ENCODE assay signal across 12 mouse cellular contexts in the genomic region with DNA sequence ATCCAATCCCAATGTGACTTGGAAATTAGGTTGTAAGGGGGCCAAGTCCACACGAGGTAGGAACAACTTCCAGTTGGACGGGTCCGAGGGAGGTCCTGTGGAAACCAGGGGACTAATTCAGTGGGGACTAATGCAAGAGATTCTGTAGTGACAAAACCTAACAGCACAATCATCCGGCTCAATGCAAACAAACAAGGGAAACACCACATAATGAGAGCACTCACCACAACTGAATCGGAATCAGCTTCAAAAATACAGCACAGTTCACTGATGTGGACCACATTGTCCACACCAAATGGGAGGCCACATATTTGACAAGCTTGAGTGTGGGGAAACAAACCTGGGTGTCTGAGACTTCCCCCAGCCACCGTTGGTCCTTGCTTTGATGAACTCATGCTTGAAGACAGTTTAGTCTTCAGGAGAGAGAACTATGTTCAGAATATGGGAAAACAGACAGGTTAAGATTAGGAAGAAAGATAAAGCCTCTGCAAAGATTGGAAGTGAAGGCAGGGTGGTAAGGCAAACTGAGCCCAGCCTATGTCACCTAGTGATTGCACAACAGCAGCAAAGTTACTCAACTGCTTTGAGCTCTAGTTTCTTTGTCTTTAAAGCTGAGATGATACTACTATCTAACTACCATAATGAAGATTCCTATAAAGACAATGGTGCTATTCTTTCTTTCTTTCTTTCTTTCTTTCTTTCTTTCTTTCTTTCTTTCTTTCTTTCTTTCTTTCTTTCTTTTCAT. TPM values are rescaled to one million over a fixed set of nuclear protein-coding genes. Genes with fewer than 3 reads are reported as not detected.
DNase-seq lines count a peak whose midpoint lies in the region; ATAC-seq and TF ChIP-seq lines count a peak whose summit lies in the region.
"Had no signal": no experiment of that assay in that cellular context is flagged by ENCODE, and none has a peak within 500 bp of the region (broad histone marks: within the 10 kb centered on the region; RNA-seq: fewer than 3 reads in every experiment).

No protein-coding gene starts in this region.

- no peaks in the 10 kb centered on the region for H3K9me3 ChIP-seq in intestine, embryonic 16.5 days (ENCODE audit: control insufficient read depth, low read length)
- H3K9me3 ChIP-seq in intestine, embryonic 15.5 days, result no peaks in the 10 kb centered on the region
- H3K9me3 ChIP-seq: embryonic facial prominence, embryonic 10.5 days; heart, embryonic 15.5 days had no signal

- H3K4me2 ChIP-seq in intestine, embryonic 16.5 days (ENCODE audit: low read depth, low read length), result no peak overlapping the region
- no peak overlapping the region for H3K4me2 ChIP-seq in intestine, embryonic 15.5 days (replicated peaks)
- H3K4me2 ChIP-seq in myocyte (ENCODE audit: low read depth), result peak overlapping the region; percentile 34
- H3K4me2 ChIP-seq: heart, embryonic 15.5 days had no signal

- no peaks in the 10 kb centered on the region for H3K79me2 ChIP-seq in C2C12 (ENCODE audit: control insufficient read depth, insufficient read depth)
- H3K79me2 ChIP-seq in myocyte (ENCODE audit: control insufficient read depth, insufficient read depth), result no peaks in the 10 kb centered on the region

- peaks cover 13% of the 10 kb centered on the region; the same call in 1 of the 2 replicates for H3K4me1 ChIP-seq in intestine, embryonic 16.5 days (ENCODE audit: control insufficient read depth, insufficient read depth, low read length)
- H3K4me1 ChIP-seq in intestine, embryonic 15.5 days (replicated peaks), result no peaks in the 10 kb centered on the region

- no peak overlapping the region for H3K9ac ChIP-seq in intestine, embryonic 16.5 days (ENCODE audit: low read depth, low read length)
- H3K9ac ChIP-seq in intestine, embryonic 15.5 days, result no peak overlapping the region
- H3K9ac ChIP-seq: heart, embryonic 15.5 days; liver, embryonic 14.5 days had no signal

- no peak for DNase-seq in testis, postnatal 14 days (ENCODE audit: low spot score)
- no peak for DNase-seq in retina, postnatal 1 day
- DNase-seq: cerebellum, adult 9-11 months; right cerebral cortex, postnatal 25 days had no signal

- WGBS in intestine, embryonic 16.5 days, result 78% methylated on average over 6 of the region's 6 CpGs
- WGBS in intestine, embryonic 15.5 days, result 79% methylated on average over 6 of the region's 6 CpGs

- H3ac ChIP-seq in C2C12 (ENCODE audit: control insufficient read depth, insufficient read length, low read depth) (no peak overlapping the region), myocyte (ENCODE audit: control insufficient read depth, insufficient read length) (no peak overlapping the region)

- H3K79me3 ChIP-seq in C2C12 (ENCODE audit: low read depth), result no peaks in the 10 kb centered on the region

- TF ChIP-seq POLR2A in myocyte (IDR thresholded peaks at IDR 0.05; ENCODE audit: insufficient read length, low read depth), result no peak

- H3K27me3 ChIP-seq in intestine, embryonic 16.5 days (replicated peaks; ENCODE audit: control insufficient read depth, insufficient read depth, low read length), result peaks cover 3% of the 10 kb centered on the region; the same call in 1 of the 2 replicates
- H3K27me3 ChIP-seq in intestine, embryonic 15.5 days (replicated peaks), result no peaks in the 10 kb centered on the region; the same call in 1 of the 2 replicates
- H3K27me3 ChIP-seq in C2C12 (ENCODE audit: control insufficient read depth, insufficient read depth, insufficient read length) (no peaks in the 10 kb centered on the region), myocyte (ENCODE audit: control insufficient read depth, insufficient read depth, insufficient read length) (no peaks in the 10 kb centered on the region)
- H3K27me3 ChIP-seq: heart, embryonic 15.5 days had no signal

- H3K36me3 ChIP-seq in intestine, embryonic 16.5 days (ENCODE audit: control insufficient read depth, insufficient read depth, low read length), result no peaks in the 10 kb centered on the region
- no peaks in the 10 kb centered on the region for H3K36me3 ChIP-seq in intestine, embryonic 15.5 days
- no peaks in the 10 kb centered on the region for H3K36me3 ChIP-seq in C2C12 (ENCODE audit: control insufficient read depth, insufficient read depth)
- no peaks in the 10 kb centered on the region for H3K36me3 ChIP-seq in myocyte (ENCODE audit: control insufficient read depth, insufficient read depth)
- H3K36me3 ChIP-seq: embryonic facial prominence, embryonic 10.5 days; heart, embryonic 15.5 days had no signal

- no peak for TF ChIP-seq CTCF in C2C12 (IDR thresholded peaks at IDR 0.05; ENCODE audit: control insufficient read depth, insufficient read depth, insufficient read length)

- H3K4me3 ChIP-seq in intestine, embryonic 16.5 days (ENCODE audit: low read length), result no peak overlapping the region
- no peak overlapping the region for H3K4me3 ChIP-seq in intestine, embryonic 15.5 days (replicated peaks)
- H3K4me3 ChIP-seq in C2C12 (ENCODE audit: insufficient read depth, poor library complexity, severe bottlenecking) (no peak overlapping the region), myocyte (no peak overlapping the region)
- H3K4me3 ChIP-seq: embryonic facial prominence, embryonic 10.5 days; heart, embryonic 15.5 days had no signal

- peak overlapping the region; percentile 27; the same call in 1 of the 2 replicates for H3K27ac ChIP-seq in intestine, embryonic 16.5 days (ENCODE audit: low read length)
- no peak overlapping the region for H3K27ac ChIP-seq in intestine, embryonic 15.5 days
- H3K27ac ChIP-seq: embryonic facial prominence, embryonic 10.5 days; heart, embryonic 15.5 days; liver, embryonic 14.5 days had no signal

- no peak for ATAC-seq in intestine, embryonic 16.5 days
- ATAC-seq in intestine, embryonic 15.5 days, result no peak
- peak; percentile 9 for ATAC-seq in activated CD4-positive, CD25-positive, alpha-beta regulatory T cell, adult 4 months

TF ChIP-seq in C2C12, 6 proteins besides CTCF, POLR2A, EP300 and RAD21:
- TF ChIP-seq MAX (IDR thresholded peaks at IDR 0.05) (no peak), CEBPB (IDR thresholded peaks at IDR 0.05; ENCODE audit: low read depth) (peak; percentile 59)

TF ChIP-seq in myocyte, 11 proteins besides CTCF, POLR2A, EP300 and RAD21:
- TF ChIP-seq POLR2AphosphoS2 (IDR thresholded peaks at IDR 0.05; ENCODE audit: insufficient read length, low read depth) (no peak), MYOD1 (IDR thresholded peaks at IDR 0.05; ENCODE audit: control insufficient read depth in 1 of 3, insufficient read length in 2 of 3, low read depth in 2 of 3) (no peak), SRF (IDR thresholded peaks at IDR 0.05; ENCODE audit: control insufficient read depth, insufficient read length, low read depth) (no peak), TCF12 (IDR thresholded peaks at IDR 0.05; ENCODE audit: insufficient read depth, poor library complexity, severe bottlenecking) (no peak), MYOG (IDR thresholded peaks at IDR 0.05; ENCODE audit: control insufficient read depth in 1 of 3, insufficient read depth in 1 of 3, insufficient read length in 2 of 3, low read depth in 2 of 3) (no peak), CEBPB (IDR thresholded peaks at IDR 0.05; ENCODE audit: insufficient read depth, poor library complexity, severe bottlenecking) (peak; percentile 65; the same call in 1 of the 2 replicates), MAX (IDR thresholded peaks at IDR 0.05; ENCODE audit: low read depth) (no peak)
TF ChIP-seq in myocyte: peak in this region for 1.

RNA-seq across cellular contexts. Expression of gene Prps1, which starts 50.2 kb away (rescaled TPM):
- 17.3 and 19.7 TPM in 2 replicates for polyA plus RNA-seq in intestine, embryonic 16.5 days (2015; fragmentation: Nextera tagmentation; extraction: Ambion mirVana)
- 20.8 and 21.3 TPM in 2 replicates for polyA plus RNA-seq in intestine, embryonic 15.5 days (2015; fragmentation: Nextera tagmentation; extraction: Ambion mirVana)
- 43.9 TPM for polyA plus RNA-seq in C2C12 (2012; fragmentation: generic; extraction: Trizol)
- 10 to 100 TPM; 44.7 to 47.8 TPM for polyA plus RNA-seq in activated CD4-positive, CD25-positive, alpha-beta regulatory T cell, adult 4 months (2017; shearing (Covaris generic))
- 26.9 TPM for polyA plus RNA-seq in myocyte (2012; fragmentation: generic; extraction: Trizol)
